Mouse (Mus musculus): Measurements from ENCODE around the gene Camkmt. TPM values are rescaled to one million over a fixed set of nuclear protein-coding genes. Genes with fewer than 3 reads are reported as not detected.

Gene Camkmt
- polyA plus RNA-seq, 1 experiment = 3.6 TPM

DNA sequence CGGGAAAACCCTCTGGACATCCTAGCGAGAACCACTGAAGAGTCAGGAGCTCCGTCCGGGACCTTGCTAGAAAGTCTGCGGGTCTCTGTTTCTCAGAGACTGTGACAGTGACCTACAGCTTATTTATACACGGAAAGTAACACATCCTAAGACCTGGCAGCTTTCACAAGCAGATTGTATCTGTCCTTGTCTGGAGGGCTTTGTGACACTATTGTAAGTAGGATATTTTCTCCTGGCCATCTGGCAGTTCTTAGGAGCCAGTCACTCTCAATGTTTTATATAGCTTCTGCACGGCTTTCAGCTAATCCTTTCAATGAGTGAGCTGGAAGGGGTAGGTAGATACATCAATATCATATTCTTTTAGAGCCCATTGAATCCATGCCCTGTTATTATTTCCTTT lies 218.2 kb downstream of the Camkmt start:
- Histone ChIP-seq H3K4me1 (ENCODE audit: control insufficient read depth, insufficient read depth, low read length) (no peaks in the 10 kb centered on the region), H3K36me3 (ENCODE audit: control insufficient read depth, insufficient read depth, low read length) (no peaks in the 10 kb centered on the region), H3K27ac (ENCODE audit: insufficient read depth, low read depth, low read length) (no peak overlapping the region), H3K27me3 (replicated peaks; ENCODE audit: control insufficient read depth, insufficient read depth, low read length) (no peaks in the 10 kb centered on the region), H3K4me3 (ENCODE audit: insufficient read depth, low read depth, low read length) (no peak overlapping the region)
- no peak for DNase-seq
- WGBS = 90% methylated on average over 7 of the region's 7 CpGs
- TF ChIP-seq CTCF (conservative IDR thresholded peaks at IDR 0.05; ENCODE audit: insufficient read depth, insufficient read length, low read depth, low read length) (no peak), POLR2A (IDR thresholded peaks at IDR 0.05; ENCODE audit: low read depth, low read length) (no peak)

- Histone ChIP-seq H3K27me3 (replicated peaks; ENCODE audit: control insufficient read depth, insufficient read depth, low read length) (no peaks in the 10 kb centered on the region), H3K4me1 (ENCODE audit: control insufficient read depth, insufficient read depth, low read length) (no peaks in the 10 kb centered on the region), H3K36me3 (ENCODE audit: control insufficient read depth, insufficient read depth, low read length) (no peaks in the 10 kb centered on the region), H3K4me3 (ENCODE audit: insufficient read depth, low read depth, low read length) (no peak overlapping the region), H3K27ac (ENCODE audit: insufficient read depth, low read depth, low read length) (no peak overlapping the region)
- TF ChIP-seq CTCF (conservative IDR thresholded peaks at IDR 0.05; ENCODE audit: insufficient read depth, insufficient read length, low read depth, low read length) (no peak), POLR2A (IDR thresholded peaks at IDR 0.05; ENCODE audit: low read depth, low read length) (no peak)
- DNase-seq = peak; percentile 36
- WGBS = 79% methylated on average over 10 of the region's 10 CpGs
These were observed 218.7 kb downstream of the Camkmt start for GRCm38 (mm10) chr17:85309046-85309445.

DNA sequence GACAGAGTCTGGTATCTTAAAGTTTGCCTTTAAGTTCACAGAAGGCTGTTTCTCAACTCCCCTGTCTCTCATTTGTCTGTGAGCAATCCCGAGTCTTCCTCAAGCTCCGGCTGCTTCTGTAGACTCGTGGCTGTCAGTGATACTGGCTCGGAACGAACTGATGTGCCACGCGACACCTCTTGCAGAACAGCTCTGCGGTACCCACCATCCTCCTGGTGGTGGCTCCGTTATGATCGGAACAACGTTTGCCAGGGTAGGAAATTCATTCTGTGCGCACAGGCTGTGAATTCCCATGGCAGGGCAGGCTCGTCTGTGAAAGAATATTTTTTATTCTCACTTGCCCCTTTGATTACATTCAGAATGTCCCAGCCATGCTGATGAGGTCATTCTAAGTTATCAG lies 221.0 kb downstream of the Camkmt start:
- TF ChIP-seq CTCF (conservative IDR thresholded peaks at IDR 0.05; ENCODE audit: insufficient read depth, insufficient read length, low read depth, low read length) (no peak), POLR2A (IDR thresholded peaks at IDR 0.05; ENCODE audit: low read depth, low read length) (no peak)

DNA sequence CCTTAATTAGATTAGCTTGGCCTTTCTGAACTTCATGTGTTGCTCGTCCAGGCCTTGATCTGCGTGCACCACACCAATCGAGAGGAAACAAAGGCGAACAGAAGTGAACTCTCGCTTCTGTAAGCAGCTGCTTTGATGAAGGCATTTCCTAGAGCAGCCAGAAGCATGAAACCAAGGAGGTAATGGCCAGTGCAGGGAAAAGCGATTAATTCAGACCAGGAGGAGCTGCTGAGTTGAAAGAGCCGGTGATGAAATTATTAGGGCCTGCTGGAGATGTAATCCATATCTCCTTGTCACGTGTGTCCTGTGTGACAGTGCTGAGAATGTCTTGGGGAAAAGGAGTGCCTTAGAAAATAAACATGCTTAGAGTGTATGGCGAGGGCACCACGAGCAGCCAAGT lies 228.0 kb downstream of the Camkmt start:
- H3K4me3 ChIP-seq (ENCODE audit: insufficient read depth, low read depth, low read length) = no peak overlapping the region
- no peak for DNase-seq
- no peaks in the 10 kb centered on the region for H3K4me1 ChIP-seq (ENCODE audit: control insufficient read depth, insufficient read depth, low read length)
- H3K27ac ChIP-seq (ENCODE audit: insufficient read depth, low read depth, low read length) = no peak overlapping the region
- WGBS = 88% methylated on average over 10 of the region's 10 CpGs
- H3K36me3 ChIP-seq (ENCODE audit: control insufficient read depth, insufficient read depth, low read length) = no peaks in the 10 kb centered on the region
- TF ChIP-seq POLR2A (IDR thresholded peaks at IDR 0.05; ENCODE audit: low read depth, low read length) = no peak
- TF ChIP-seq CTCF (conservative IDR thresholded peaks at IDR 0.05; ENCODE audit: insufficient read depth, insufficient read length, low read depth, low read length) = no peak
- H3K27me3 ChIP-seq (replicated peaks; ENCODE audit: control insufficient read depth, insufficient read depth, low read length) = no peaks in the 10 kb centered on the region

More for the DNA sequence above, 221.0 kb downstream of the Camkmt start:
- Histone ChIP-seq H3K27ac (ENCODE audit: insufficient read depth, low read depth, low read length) (no peak overlapping the region), H3K4me1 (ENCODE audit: control insufficient read depth, insufficient read depth, low read length) (no peaks in the 10 kb centered on the region), H3K27me3 (replicated peaks; ENCODE audit: control insufficient read depth, insufficient read depth, low read length) (no peaks in the 10 kb centered on the region), H3K4me3 (ENCODE audit: insufficient read depth, low read depth, low read length) (no peak overlapping the region), H3K36me3 (ENCODE audit: control insufficient read depth, insufficient read depth, low read length) (no peaks in the 10 kb centered on the region)
- 75% methylated on average over 13 of the region's 13 CpGs for WGBS
- DNase-seq = no peak

DNA sequence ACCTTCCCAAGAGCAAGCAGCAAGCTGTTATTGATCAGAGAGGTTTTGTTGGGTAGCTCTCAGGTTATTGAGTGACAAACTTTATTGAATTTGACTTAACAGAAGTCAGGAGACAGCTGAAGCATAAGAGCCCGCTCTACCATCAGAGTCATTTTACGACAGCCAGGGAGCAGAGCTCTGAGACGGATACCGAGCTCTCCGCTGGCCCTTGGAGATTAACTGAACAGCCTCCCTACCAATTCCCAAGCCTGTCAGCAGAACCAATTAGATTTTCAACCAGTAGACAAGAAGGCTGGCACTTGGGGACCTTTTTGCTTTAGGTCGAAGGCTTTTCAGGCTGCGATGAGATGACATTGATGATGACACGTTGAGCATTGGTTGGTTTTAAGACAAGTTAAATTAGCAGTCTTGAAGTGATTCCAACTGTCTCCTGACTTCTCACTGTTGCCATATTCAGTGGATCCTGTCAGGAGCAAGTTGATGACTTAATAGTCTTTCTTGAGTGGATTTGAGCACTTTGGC lies 229.5 kb downstream of the Camkmt start:
- DNase-seq = no peak
- no peaks in the 10 kb centered on the region; the same call in 1 of the 2 replicates for H3K27me3 ChIP-seq (replicated peaks; ENCODE audit: control insufficient read depth, insufficient read depth, low read length)
- no peak overlapping the region for H3K4me3 ChIP-seq (ENCODE audit: insufficient read depth, low read depth, low read length)
- no peak for TF ChIP-seq CTCF (conservative IDR thresholded peaks at IDR 0.05; ENCODE audit: insufficient read depth, insufficient read length, low read depth, low read length)
- TF ChIP-seq POLR2A (IDR thresholded peaks at IDR 0.05; ENCODE audit: low read depth, low read length) = no peak
- H3K27ac ChIP-seq (ENCODE audit: insufficient read depth, low read depth, low read length) = no peak overlapping the region
- 75% methylated on average over 8 of the region's 8 CpGs for WGBS
- no peaks in the 10 kb centered on the region for H3K36me3 ChIP-seq (ENCODE audit: control insufficient read depth, insufficient read depth, low read length)
- H3K4me1 ChIP-seq (ENCODE audit: control insufficient read depth, insufficient read depth, low read length) = no peaks in the 10 kb centered on the region

GRCm38 (mm10) chr17:85328901-85329300 lies 238.5 kb downstream of the Camkmt start:
- H3K27ac ChIP-seq (ENCODE audit: insufficient read depth, low read depth, low read length) = no peak overlapping the region
- H3K36me3 ChIP-seq (ENCODE audit: control insufficient read depth, insufficient read depth, low read length) = no peaks in the 10 kb centered on the region
- no peaks in the 10 kb centered on the region for H3K4me1 ChIP-seq (ENCODE audit: control insufficient read depth, insufficient read depth, low read length)
- peak; percentile 50 for DNase-seq
- TF ChIP-seq CTCF (conservative IDR thresholded peaks at IDR 0.05; ENCODE audit: insufficient read depth, insufficient read length, low read depth, low read length) (no peak), POLR2A (IDR thresholded peaks at IDR 0.05; ENCODE audit: low read depth, low read length) (no peak)
- 81% methylated on average over 10 of the region's 10 CpGs for WGBS
- no peaks in the 10 kb centered on the region; the same call in 1 of the 2 replicates for H3K27me3 ChIP-seq (replicated peaks; ENCODE audit: control insufficient read depth, insufficient read depth, low read length)
- no peak overlapping the region for H3K4me3 ChIP-seq (ENCODE audit: insufficient read depth, low read depth, low read length)

DNA sequence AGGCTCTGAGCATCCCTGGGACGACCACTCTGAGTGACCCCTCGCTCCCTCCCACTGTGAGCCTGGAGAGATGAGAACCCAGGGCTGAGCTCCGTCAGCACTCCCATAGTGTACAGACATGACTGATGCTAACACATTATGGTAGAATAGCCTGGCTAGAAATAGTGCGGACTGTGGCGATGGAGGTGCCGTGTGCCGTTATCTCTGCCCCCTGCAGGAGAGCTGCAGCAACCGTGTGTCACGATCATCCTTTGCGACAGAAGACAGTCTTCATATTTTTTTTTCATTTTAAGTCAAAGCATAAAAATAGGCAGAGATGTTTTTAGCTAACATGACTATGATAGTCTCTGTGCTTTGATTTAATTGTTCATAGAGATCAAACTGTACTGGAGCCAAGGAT lies 245.1 kb downstream of the Camkmt start:
- no peaks in the 10 kb centered on the region for H3K27me3 ChIP-seq (replicated peaks; ENCODE audit: control insufficient read depth, insufficient read depth, low read length)
- H3K4me1 ChIP-seq (ENCODE audit: control insufficient read depth, insufficient read depth, low read length) = no peaks in the 10 kb centered on the region
- no peak overlapping the region for H3K27ac ChIP-seq (ENCODE audit: insufficient read depth, low read depth, low read length)
- 85% methylated on average over 10 of the region's 10 CpGs for WGBS
- no peaks in the 10 kb centered on the region for H3K36me3 ChIP-seq (ENCODE audit: control insufficient read depth, insufficient read depth, low read length)
- TF ChIP-seq POLR2A (IDR thresholded peaks at IDR 0.05; ENCODE audit: low read depth, low read length) (no peak), CTCF (conservative IDR thresholded peaks at IDR 0.05; ENCODE audit: insufficient read depth, insufficient read length, low read depth, low read length) (no peak)
- no peak overlapping the region for H3K4me3 ChIP-seq (ENCODE audit: insufficient read depth, low read depth, low read length)
- no peak for DNase-seq
